Mouse (Mus musculus): Measurements from ENCODE around the gene Brinp3.

DNA sequence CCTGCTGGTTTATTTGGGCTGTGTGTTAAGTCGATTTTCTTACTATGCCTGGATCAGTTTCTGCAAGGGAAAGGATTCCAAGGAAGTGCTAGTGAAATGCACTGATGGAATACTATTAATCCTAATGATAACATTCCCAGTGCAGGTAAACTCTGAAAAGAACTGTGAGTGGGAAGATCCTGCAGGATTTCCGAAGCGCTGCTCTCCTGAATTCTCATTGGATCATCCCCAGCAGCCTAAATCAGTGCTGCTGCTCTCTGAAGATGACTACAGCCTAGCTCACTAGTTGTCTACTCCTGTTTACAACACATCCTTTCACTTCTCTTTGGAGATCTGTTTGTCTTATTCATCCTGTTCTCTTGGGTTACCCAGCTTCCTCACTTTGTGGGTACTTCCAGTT, 826 bp downstream of the Brinp3 start:
- no peak for TF ChIP-seq TAL1 (IDR thresholded peaks at IDR 0.05; ENCODE audit: low read length)
- TF ChIP-seq GATA1 (IDR thresholded peaks at IDR 0.05; ENCODE audit: low read length): no peak

Data from erythroblast, embryonic 14.5 days (primary cell).